ENCODE assay signal across 8 mouse cellular contexts in the genomic region with DNA sequence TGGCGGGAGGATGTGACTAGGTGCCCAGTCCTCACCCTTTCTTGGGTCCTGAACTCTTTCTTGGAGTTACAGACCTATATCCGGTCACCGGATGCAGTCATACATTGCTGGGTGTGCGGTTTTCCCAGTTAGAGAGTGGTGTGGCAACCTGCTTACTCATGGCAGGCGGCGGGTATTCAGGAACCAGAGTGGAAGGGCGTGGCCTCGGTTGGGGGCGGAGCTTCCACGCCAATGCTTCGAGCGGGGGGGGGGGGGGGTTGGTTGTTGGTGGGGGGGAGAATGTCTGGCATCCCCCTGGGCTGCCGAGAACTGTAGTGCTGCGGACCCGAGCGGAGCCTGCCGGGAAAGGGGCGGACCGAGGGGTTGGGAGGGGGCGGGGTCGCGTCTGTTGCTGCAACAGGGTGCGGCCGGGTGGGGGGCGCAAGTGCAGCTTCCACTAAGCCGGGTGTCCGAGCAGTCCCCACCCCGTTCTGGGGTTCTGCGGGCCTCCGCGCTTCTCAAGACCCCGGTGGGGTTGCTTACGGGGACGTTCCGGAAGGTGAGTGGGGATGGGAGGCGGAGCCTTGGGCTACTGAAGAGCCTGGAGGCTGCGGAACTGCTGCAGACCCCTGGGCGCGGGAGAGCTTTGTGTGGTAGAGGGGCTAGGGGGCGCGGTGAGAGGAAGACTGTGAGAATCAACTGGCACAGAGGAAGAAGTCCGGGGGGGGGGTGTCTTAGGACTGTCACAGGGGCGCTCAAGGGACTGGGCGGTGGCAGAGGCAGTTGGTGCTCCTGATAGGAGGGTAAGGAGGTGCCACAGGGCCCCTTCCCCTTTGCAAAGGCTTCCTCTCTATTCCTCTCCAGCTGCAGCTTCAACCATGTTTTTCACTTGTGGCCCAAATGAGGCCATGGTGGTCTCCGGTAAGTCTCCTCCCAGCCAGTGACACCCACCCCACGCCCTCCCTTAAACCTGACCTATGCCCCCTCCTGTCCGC. TPM values are rescaled to one million over a fixed set of nuclear protein-coding genes. Genes with fewer than 3 reads are reported as not detected.
DNase-seq lines count a peak whose midpoint lies in the region; ATAC-seq and TF ChIP-seq lines count a peak whose summit lies in the region.

Gene Flot1, plus strand, starts transcription at position 267 of the 974 bp plus-strand sequence.

- TF ChIP-seq CTCF in heart, postnatal 0 days (IDR thresholded peaks at IDR 0.05; ENCODE audit: low read depth), result no peak
- TF ChIP-seq CTCF in lung, embryonic 14.5 days (IDR thresholded peaks at IDR 0.05; ENCODE audit: low read depth), result no peak; the same call in 1 of the 2 replicates
- TF ChIP-seq CTCF in olfactory bulb, adult 2 months (IDR thresholded peaks at IDR 0.05; ENCODE audit: insufficient read depth, low read depth, low read length), result no peak

- H3K27ac ChIP-seq in forebrain, embryonic 13.5 days, result peak within 1 kb of the TSS; percentile 87
- peak within 1 kb of the TSS; percentile 86 for H3K27ac ChIP-seq in heart, postnatal 0 days (ENCODE audit: low read depth)
- peak within 1 kb of the TSS; percentile 82 for H3K27ac ChIP-seq in lung, embryonic 14.5 days (ENCODE audit: low read depth)
- peak within 1 kb of the TSS; percentile 31; the same call in 1 of the 2 replicates for H3K27ac ChIP-seq in olfactory bulb, adult 2 months (ENCODE audit: insufficient read depth, low read depth, low read length)

- TF ChIP-seq EP300 in heart, postnatal 0 days (IDR thresholded peaks at IDR 0.05; ENCODE audit: low read depth), result no peak; the same call in 1 of the 2 replicates

- H3K9me3 ChIP-seq in forebrain, embryonic 13.5 days (replicated peaks), result no peaks in the 10 kb centered on the region
- no peaks in the 10 kb centered on the region for H3K9me3 ChIP-seq in heart, postnatal 0 days (replicated peaks; ENCODE audit: control insufficient read depth, low read length)
- no peaks in the 10 kb centered on the region for H3K9me3 ChIP-seq in lung, embryonic 14.5 days (ENCODE audit: low read depth, low read length)

- peak within 1 kb of the TSS; percentile 64 for H3K4me3 ChIP-seq in forebrain, embryonic 13.5 days
- H3K4me3 ChIP-seq in heart, postnatal 0 days (ENCODE audit: low read depth, low read length), result peak within 1 kb of the TSS; percentile 67
- peak within 1 kb of the TSS; percentile 61 for H3K4me3 ChIP-seq in lung, embryonic 14.5 days (ENCODE audit: low read depth, low read length)
- peak within 1 kb of the TSS; percentile 70 for H3K4me3 ChIP-seq in olfactory bulb, adult 2 months (ENCODE audit: insufficient read depth, low read depth, low read length)

- WGBS in forebrain, embryonic 13.5 days, result under 1% methylated on average over 45 of the region's 47 CpGs
- WGBS in heart, postnatal 0 days, result under 1% methylated on average over 35 of the region's 47 CpGs
- WGBS in lung, embryonic 14.5 days, result under 1% methylated on average over 41 of the region's 47 CpGs
- WGBS in olfactory bulb, adult 2 months, result 1% methylated on average over 41 of the region's 47 CpGs

- H3K36me3 ChIP-seq in forebrain, embryonic 13.5 days (ENCODE audit: poor library complexity, severe bottlenecking), result peaks cover 32% of the 10 kb centered on the region
- peaks cover 38% of the 10 kb centered on the region for H3K36me3 ChIP-seq in heart, postnatal 0 days (replicated peaks; ENCODE audit: control insufficient read depth, insufficient read depth, low read length)
- H3K36me3 ChIP-seq in lung, embryonic 14.5 days (ENCODE audit: insufficient read depth), result peaks cover 26% of the 10 kb centered on the region

- ATAC-seq in cerebellum, adult (ENCODE audit: insufficient number of reproducible peaks, low FRiP score, low TSS enrichment), result peak; percentile 62
- peak; percentile 89 for ATAC-seq in forebrain, embryonic 13.5 days
- ATAC-seq in heart, postnatal 0 days (ENCODE audit: insufficient read depth, low read depth), result peak; percentile 84
- peak; percentile 85 for ATAC-seq in lung, embryonic 14.5 days (ENCODE audit: insufficient read depth)

- peak within 1 kb of the TSS; percentile 96 for H3K4me2 ChIP-seq in forebrain, embryonic 13.5 days
- peak within 1 kb of the TSS; percentile 79 for H3K4me2 ChIP-seq in heart, postnatal 0 days (ENCODE audit: low read depth, low read length)
- H3K4me2 ChIP-seq in lung, embryonic 14.5 days, result peak within 1 kb of the TSS; percentile 98

- no peak for TF ChIP-seq POLR2A in olfactory bulb, adult 2 months (IDR thresholded peaks at IDR 0.05; ENCODE audit: insufficient read depth, low read depth, low read length)

- peaks cover 11% of the 10 kb centered on the region; the same call in 1 of the 2 replicates for H3K27me3 ChIP-seq in forebrain, embryonic 13.5 days
- no peaks in the 10 kb centered on the region for H3K27me3 ChIP-seq in heart, postnatal 0 days (ENCODE audit: control insufficient read depth, insufficient read depth, low read length)
- H3K27me3 ChIP-seq in lung, embryonic 14.5 days (ENCODE audit: insufficient read depth, low read length), result no peaks in the 10 kb centered on the region

- peak; percentile 90 for DNase-seq in ES-CJ7 (ENCODE audit: low read depth, low spot score)
- DNase-seq in heart, postnatal 0 days (ENCODE audit: low spot score), result peak; percentile 95
- peak; percentile 91 to 94 for DNase-seq in kidney, postnatal 4 days
- peak; percentile 94 for DNase-seq in lung, embryonic 14.5 days
- peak; percentile 86 for DNase-seq in thymus, postnatal 0 days (ENCODE audit: low spot score)

- H3K9ac ChIP-seq in forebrain, embryonic 13.5 days, result peak within 1 kb of the TSS; percentile 75
- H3K9ac ChIP-seq in heart, postnatal 0 days (replicated peaks; ENCODE audit: low read depth, low read length), result peak within 1 kb of the TSS; percentile 60
- peak within 1 kb of the TSS; percentile 65 for H3K9ac ChIP-seq in lung, embryonic 14.5 days

- peaks cover 35% of the 10 kb centered on the region for H3K4me1 ChIP-seq in forebrain, embryonic 13.5 days
- H3K4me1 ChIP-seq in heart, postnatal 0 days (ENCODE audit: control insufficient read depth, insufficient read depth), result 0 out of 2 replicates have a peak, but pooled peaks cover 3% of the 10 kb centered on the region
- H3K4me1 ChIP-seq in lung, embryonic 14.5 days (ENCODE audit: insufficient read depth), result peaks cover 8% of the 10 kb centered on the region
- H3K4me1 ChIP-seq in olfactory bulb, adult 2 months (ENCODE audit: control insufficient read depth, insufficient read depth, low read length), result peaks cover 18% of the 10 kb centered on the region

RNA-seq across cellular contexts. Expression of gene Flot1, which starts in this region (rescaled TPM):
- 57.0 and 57.7 TPM in 2 replicates for polyA plus RNA-seq in forebrain, embryonic 13.5 days (2015; fragmentation: Nextera tagmentation; extraction: Ambion mirVana)
- 161 and 163 TPM in 2 replicates for total RNA-seq in heart, postnatal 0 days (2014; rRNA removed; ENCODE audit: low replicate concordance)
- polyA plus RNA-seq in heart, postnatal 0 days (2015; fragmentation: Nextera tagmentation; extraction: Ambion mirVana), result 122 and 132 TPM in 2 replicates
- polyA plus RNA-seq in lung, embryonic 14.5 days (2014; fragmentation: Nextera tagmentation; extraction: Ambion mirVana), result 30.9 and 32.5 TPM in 2 replicates
- not detected in 2 replicates for polyA plus RNA-seq in olfactory bulb, adult 2 months (2012; ENCODE audit: insufficient read depth, insufficient read length, low replicate concordance, missing spikeins)
- 88.3 and 93.1 TPM in 2 replicates for polyA plus RNA-seq in thymus, postnatal 0 days (2015; fragmentation: Nextera tagmentation; extraction: Ambion mirVana)

Comparison
In these comparisons a context has a peak if more than half of its experiments do, and no peak if none do; other contexts are left out.
1. Peak in every context shown above with its lines: DNase-seq, ATAC-seq, H3K4me3 ChIP-seq and H3K27ac ChIP-seq.
2. H3K27ac ChIP-seq: peak in every context shown above with its lines; median percentile 87 in forebrain, embryonic 13.5 days; 86 in heart, postnatal 0 days; 82 in lung, embryonic 14.5 days; 31 in olfactory bulb, adult 2 months.